Mouse (Mus musculus): Measurements from ENCODE around the gene Nhp2. TPM values are rescaled to one million over a fixed set of nuclear protein-coding genes. Genes with fewer than 3 reads are reported as not detected.

Nhp2 gene
- total and polyA plus RNA-seq, 2 experiments from 2014 or later: 43.9 to 105 TPM

DNA sequence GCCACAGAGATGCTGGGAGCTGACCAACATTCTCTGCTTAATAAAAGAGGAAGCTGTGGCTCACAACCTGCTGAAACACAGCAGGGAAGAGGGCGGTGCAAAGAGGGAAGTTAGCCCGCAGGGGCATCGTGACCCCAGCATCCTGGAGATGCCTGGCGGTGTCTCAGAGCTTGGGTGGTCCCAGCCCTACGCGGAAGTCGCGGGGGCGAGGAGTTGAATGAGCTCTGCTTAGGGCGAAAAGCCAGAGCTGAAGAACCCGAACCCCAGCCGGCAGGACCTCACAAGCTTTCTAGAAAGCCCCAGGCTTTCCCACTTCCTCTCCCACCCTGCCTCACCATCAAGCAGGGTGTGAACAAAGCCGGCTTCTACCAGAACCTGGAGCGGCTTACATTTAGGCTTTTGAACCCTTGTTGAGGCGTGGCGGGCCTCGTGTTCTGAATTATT lies 18.5 kb downstream of the Nhp2 start:
- DNase-seq (ENCODE audit: low spot score) (peak; percentile 50), ATAC-seq (no peak)
- H3K36me3 ChIP-seq (ENCODE audit: insufficient read depth, low read length): no peaks in the 10 kb centered on the region
- peaks cover 12% of the 10 kb centered on the region for H3K4me1 ChIP-seq (ENCODE audit: insufficient read depth, low read length)
- H3K27ac ChIP-seq: 0 out of 2 replicates have a peak overlapping the region, but pooled peaks have one; percentile 28
- 5% methylated on average over 17 of the region's 17 CpGs for WGBS
- TF ChIP-seq CTCF (IDR thresholded peaks at IDR 0.05; ENCODE audit: low read depth): no peak
- H3K9ac ChIP-seq (replicated peaks; ENCODE audit: low read length): no peak overlapping the region
- H3K4me3 ChIP-seq (ENCODE audit: low read length): no peak overlapping the region
- H3K4me2 ChIP-seq (ENCODE audit: low read depth, low read length): peak overlapping the region; percentile 39; the same call in 1 of the 2 replicates
- H3K9me3 ChIP-seq (ENCODE audit: low read length): no peaks in the 10 kb centered on the region
- H3K27me3 ChIP-seq (ENCODE audit: insufficient read depth, low read length): no peaks in the 10 kb centered on the region

GRCm38 (mm10) chr11:51638497-51638896 lies 19.0 kb downstream of the Nhp2 start:
- no peak for TF ChIP-seq CTCF (IDR thresholded peaks at IDR 0.05; ENCODE audit: low read depth)
- Histone ChIP-seq H3K27ac (0 out of 2 replicates have a peak overlapping the region, but pooled peaks have one; percentile 28), H3K27me3 (ENCODE audit: insufficient read depth, low read length) (no peaks in the 10 kb centered on the region), H3K4me2 (ENCODE audit: low read depth, low read length) (0 out of 2 replicates have a peak overlapping the region, but pooled peaks have one; percentile 39), H3K9ac (replicated peaks; ENCODE audit: low read length) (no peak overlapping the region), H3K36me3 (ENCODE audit: insufficient read depth, low read length) (peaks cover 2% of the 10 kb centered on the region; the same call in 1 of the 2 replicates), H3K4me3 (ENCODE audit: low read length) (no peak overlapping the region), H3K9me3 (ENCODE audit: low read length) (no peaks in the 10 kb centered on the region), H3K4me1 (ENCODE audit: insufficient read depth, low read length) (peaks cover 12% of the 10 kb centered on the region)
- ATAC-seq (no peak), DNase-seq (ENCODE audit: low spot score) (no peak)
- WGBS: 72% methylated on average over 5 of the region's 5 CpGs

DNA sequence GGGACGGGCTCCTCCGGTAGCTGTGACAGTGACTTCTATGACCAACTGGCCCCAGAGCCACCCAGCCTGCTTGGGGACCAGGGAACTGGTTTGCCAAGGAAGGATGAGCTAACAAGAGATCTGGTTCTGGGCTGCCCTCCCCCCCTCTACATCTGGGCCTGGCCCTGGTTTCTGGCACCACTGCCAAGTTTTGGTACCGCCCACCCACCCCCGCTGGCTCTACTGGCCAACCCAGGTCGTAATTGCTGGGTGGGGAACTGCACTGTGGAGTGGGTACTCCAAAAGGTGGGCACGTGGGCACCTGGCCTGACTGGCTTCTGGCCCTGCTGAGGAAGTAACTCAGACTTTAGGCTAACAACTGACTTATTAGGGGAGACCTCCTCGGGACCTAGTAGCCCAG lies 21.2 kb downstream of the Nhp2 start:
- TF ChIP-seq CTCF (IDR thresholded peaks at IDR 0.05; ENCODE audit: low read depth): no peak
- WGBS: 72% methylated on average over 7 of the region's 7 CpGs
- no peak overlapping the region for H3K9ac ChIP-seq (replicated peaks; ENCODE audit: low read length)
- H3K36me3 ChIP-seq (ENCODE audit: insufficient read depth, low read length): peaks cover 5% of the 10 kb centered on the region; the same call in 1 of the 2 replicates
- H3K9me3 ChIP-seq (ENCODE audit: low read length): no peaks in the 10 kb centered on the region
- no peak for DNase-seq (ENCODE audit: low spot score)
- no peak for ATAC-seq
- no peak overlapping the region for H3K4me3 ChIP-seq (ENCODE audit: low read length)
- H3K27ac ChIP-seq: no peak overlapping the region
- H3K4me2 ChIP-seq (ENCODE audit: low read depth, low read length): no peak overlapping the region
- H3K4me1 ChIP-seq (ENCODE audit: insufficient read depth, low read length): peaks cover 7% of the 10 kb centered on the region; the same call in 1 of the 2 replicates
- H3K27me3 ChIP-seq (ENCODE audit: insufficient read depth, low read length): no peaks in the 10 kb centered on the region

GRCm38 (mm10) chr11:51643202-51643601 lies 23.7 kb downstream of the Nhp2 start:
- Histone ChIP-seq H3K9me3 (ENCODE audit: low read length) (no peaks in the 10 kb centered on the region), H3K36me3 (ENCODE audit: insufficient read depth, low read length) (peaks cover 5% of the 10 kb centered on the region; the same call in 1 of the 2 replicates), H3K4me1 (ENCODE audit: insufficient read depth, low read length) (no peaks in the 10 kb centered on the region), H3K27me3 (ENCODE audit: insufficient read depth, low read length) (no peaks in the 10 kb centered on the region), H3K4me2 (ENCODE audit: low read depth, low read length) (peak overlapping the region; percentile 13; the same call in 1 of the 2 replicates), H3K9ac (replicated peaks; ENCODE audit: low read length) (0 out of 2 replicates have a peak overlapping the region, but pooled peaks have one; percentile 13), H3K27ac (0 out of 2 replicates have a peak overlapping the region, but pooled peaks have one; percentile 60), H3K4me3 (ENCODE audit: low read length) (no peak overlapping the region)
- TF ChIP-seq CTCF (IDR thresholded peaks at IDR 0.05; ENCODE audit: low read depth): no peak
- no peak for ATAC-seq
- WGBS: 65% methylated on average over 9 of the region's 9 CpGs
- DNase-seq (ENCODE audit: low spot score): no peak

DNA sequence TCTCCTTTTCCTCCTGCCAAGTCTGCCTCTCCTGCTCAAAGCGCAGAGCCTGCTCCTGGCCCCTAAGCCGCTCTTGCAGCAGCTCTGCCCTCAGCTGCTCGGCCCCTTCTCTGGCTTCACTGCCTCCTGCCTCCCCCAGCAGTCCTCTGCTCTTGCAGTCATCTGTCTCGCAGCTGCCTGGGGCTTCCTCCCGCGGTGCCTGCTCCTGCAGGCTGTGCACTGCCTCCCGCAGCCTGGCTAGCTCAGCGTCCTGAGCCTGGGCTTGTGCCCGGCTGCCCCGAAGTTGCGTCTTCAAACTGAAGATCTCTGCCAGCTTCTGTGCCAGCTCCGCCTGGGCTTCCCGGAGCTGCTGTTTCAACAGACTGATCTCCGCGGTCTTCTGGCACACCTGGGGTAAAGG lies 24.2 kb downstream of the Nhp2 start:
- Histone ChIP-seq H3K4me1 (ENCODE audit: insufficient read depth, low read length) (no peaks in the 10 kb centered on the region), H3K27ac (peak overlapping the region; percentile 60; the same call in 1 of the 2 replicates), H3K36me3 (ENCODE audit: insufficient read depth, low read length) (peaks cover 5% of the 10 kb centered on the region; the same call in 1 of the 2 replicates), H3K9me3 (ENCODE audit: low read length) (no peaks in the 10 kb centered on the region), H3K9ac (replicated peaks; ENCODE audit: low read length) (0 out of 2 replicates have a peak overlapping the region, but pooled peaks have one; percentile 13), H3K27me3 (ENCODE audit: insufficient read depth, low read length) (no peaks in the 10 kb centered on the region), H3K4me2 (ENCODE audit: low read depth, low read length) (peak overlapping the region; percentile 13; the same call in 1 of the 2 replicates), H3K4me3 (ENCODE audit: low read length) (no peak overlapping the region)
- peak; percentile 56 for DNase-seq (ENCODE audit: low spot score)
- 33% methylated on average over 15 of the region's 15 CpGs for WGBS
- TF ChIP-seq CTCF (IDR thresholded peaks at IDR 0.05; ENCODE audit: low read depth): no peak
- peak; percentile 50 for ATAC-seq

DNA sequence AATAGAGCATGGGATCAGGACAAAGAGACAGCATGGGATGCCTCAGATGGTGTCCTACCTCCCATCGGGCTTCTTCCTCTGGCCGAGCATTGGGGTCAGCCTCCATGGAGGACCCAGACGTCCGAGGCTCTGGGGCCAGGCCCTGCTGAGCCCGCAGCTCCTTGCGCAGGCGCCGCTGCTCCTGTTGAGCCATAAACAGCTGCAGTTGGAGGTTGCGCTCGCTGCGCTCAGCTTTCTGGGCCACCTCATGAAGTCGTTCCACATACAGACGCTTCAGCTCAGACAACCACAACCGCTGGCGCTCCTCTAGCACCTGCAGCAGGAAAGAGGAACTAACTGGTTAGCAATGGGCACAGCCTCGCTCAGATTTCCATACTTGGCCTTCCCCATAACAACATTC lies 24.7 kb downstream of the Nhp2 start:
- Histone ChIP-seq H3K27ac (peak overlapping the region; percentile 60; the same call in 1 of the 2 replicates), H3K4me2 (ENCODE audit: low read depth, low read length) (no peak overlapping the region), H3K36me3 (ENCODE audit: insufficient read depth, low read length) (peaks cover 5% of the 10 kb centered on the region; the same call in 1 of the 2 replicates), H3K27me3 (ENCODE audit: insufficient read depth, low read length) (no peaks in the 10 kb centered on the region), H3K9ac (replicated peaks; ENCODE audit: low read length) (no peak overlapping the region), H3K4me1 (ENCODE audit: insufficient read depth, low read length) (no peaks in the 10 kb centered on the region), H3K4me3 (ENCODE audit: low read length) (no peak overlapping the region), H3K9me3 (ENCODE audit: low read length) (no peaks in the 10 kb centered on the region)
- ATAC-seq (no peak), DNase-seq (ENCODE audit: low spot score) (no peak)
- no peak for TF ChIP-seq CTCF (IDR thresholded peaks at IDR 0.05; ENCODE audit: low read depth)
- whole genome bisulfite sequencing: 56% methylated on average over 16 of the region's 16 CpGs

- 53% methylated on average over 13 of the region's 13 CpGs for WGBS
- no peak for TF ChIP-seq CTCF (IDR thresholded peaks at IDR 0.05; ENCODE audit: low read depth)
- Histone ChIP-seq H3K4me3 (ENCODE audit: low read length) (no peak overlapping the region), H3K27me3 (ENCODE audit: insufficient read depth, low read length) (no peaks in the 10 kb centered on the region), H3K4me2 (ENCODE audit: low read depth, low read length) (no peak overlapping the region), H3K36me3 (ENCODE audit: insufficient read depth, low read length) (peaks cover 5% of the 10 kb centered on the region; the same call in 1 of the 2 replicates), H3K9me3 (ENCODE audit: low read length) (no peaks in the 10 kb centered on the region), H3K4me1 (ENCODE audit: insufficient read depth, low read length) (peaks cover 4% of the 10 kb centered on the region; the same call in 1 of the 2 replicates), H3K9ac (replicated peaks; ENCODE audit: low read length) (no peak overlapping the region), H3K27ac (peak overlapping the region; percentile 48; the same call in 1 of the 2 replicates)
- DNase-seq (ENCODE audit: low spot score) (peak; percentile 56), ATAC-seq (peak; percentile 30; the same call in 1 of the 2 replicates)
Observed at GRCm38 (mm10) chr11:51645293-51645692, 25.8 kb downstream of the Nhp2 start.
